Mouse (Mus musculus): ENCODE measurements at regions not wholly inside any gene's neighbourhood (a gene's known extent, or its start where the extent isn't known, plus 50 kb on each side); places are given as distances from the start of the nearest gene placed in this dataset.

DNA sequence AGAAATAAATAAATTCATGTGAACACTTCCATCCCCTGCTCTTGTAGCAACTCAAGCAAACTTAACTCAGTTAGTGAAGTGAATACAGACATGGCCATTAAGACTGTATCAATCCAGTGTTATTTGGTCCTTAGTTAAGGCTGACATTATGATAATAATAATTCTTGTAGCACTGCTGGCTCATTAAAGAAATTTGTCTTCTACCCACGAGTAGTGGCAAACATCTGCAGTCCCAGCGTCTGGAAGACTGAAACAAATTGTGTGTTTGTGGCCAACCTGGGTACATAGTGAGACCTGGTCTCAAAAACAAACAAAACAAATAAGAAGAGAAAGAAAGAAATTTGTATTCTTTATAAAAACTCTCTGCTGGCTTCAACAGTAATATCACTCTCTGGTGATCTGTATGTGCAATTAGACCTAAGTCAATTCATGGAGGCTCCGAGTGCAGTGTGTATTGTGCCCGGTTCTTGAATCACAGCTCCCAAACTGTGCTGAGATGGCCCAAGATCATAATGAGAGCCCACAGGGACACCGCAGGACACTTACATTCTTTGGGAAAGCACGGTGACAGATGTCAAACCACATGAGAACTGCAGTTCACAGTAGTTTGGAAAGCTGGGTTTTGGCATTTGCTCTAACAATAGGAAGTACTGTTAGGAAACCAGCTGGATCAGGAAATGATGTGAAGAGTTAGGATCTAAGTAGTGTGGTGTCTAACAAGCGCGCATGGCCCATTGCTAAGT is 376.9 kb upstream of the Kif2a start:
- DNase-seq (ENCODE audit: extremely low spot score, low spot score), result no peak

GRCm38 (mm10) chr13:107396036-107396435 is 374.1 kb upstream of the Kif2a start:
- no peak for DNase-seq (ENCODE audit: extremely low spot score, low spot score)

DNA sequence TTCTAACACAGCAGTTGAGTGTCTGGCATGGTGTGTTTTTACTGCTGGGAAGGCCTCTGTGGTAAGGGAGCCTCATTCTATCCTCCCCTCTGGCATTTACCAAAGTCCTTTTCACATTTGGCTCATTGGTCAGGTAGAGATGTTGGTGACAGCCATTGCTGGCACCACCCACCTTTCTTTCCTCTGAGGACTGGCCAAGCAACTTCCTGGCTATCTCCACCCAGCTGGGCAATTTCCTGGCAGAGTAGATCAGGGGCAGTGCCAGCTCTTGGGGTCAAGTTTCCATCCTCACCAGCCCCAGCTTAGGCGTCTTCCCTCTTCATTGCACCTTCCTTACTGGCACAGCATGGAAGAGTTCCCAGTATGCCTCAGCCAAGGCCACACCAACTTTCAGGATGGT is 372.5 kb upstream of the Kif2a start:
- no peak for DNase-seq (ENCODE audit: extremely low spot score, low spot score)

- no peak for DNase-seq (ENCODE audit: extremely low spot score, low spot score)
These were observed 367.7 kb upstream of the Kif2a start for GRCm38 (mm10) chr13:107389535-107390150.

- no peak for DNase-seq (ENCODE audit: extremely low spot score, low spot score)
These were observed 367.1 kb upstream of the Kif2a start for GRCm38 (mm10) chr13:107389074-107389473.

GRCm38 (mm10) chr13:107378076-107378475 is 356.1 kb upstream of the Kif2a start:
- DNase-seq (ENCODE audit: extremely low spot score, low spot score), result no peak

DNA sequence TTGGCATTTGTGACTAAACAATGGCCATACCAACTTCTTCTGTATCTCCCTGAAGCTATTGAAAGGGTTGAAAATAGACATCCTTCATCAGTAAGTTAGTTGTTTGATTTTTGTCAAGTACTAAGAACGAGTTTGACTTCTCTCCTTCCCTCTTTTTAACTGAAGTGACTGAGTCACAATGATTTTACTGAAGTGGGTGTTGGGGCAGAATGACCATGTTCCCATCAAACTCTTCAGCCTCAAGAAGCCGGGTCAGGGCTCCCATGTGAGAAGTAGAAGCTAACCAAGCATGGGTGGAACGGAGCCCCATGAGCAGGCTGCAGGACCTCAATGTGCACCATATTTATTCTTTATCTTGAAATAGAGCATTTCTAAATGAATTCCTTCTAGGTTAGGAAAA is 350.7 kb upstream of the Kif2a start:
- no peak for DNase-seq (ENCODE audit: extremely low spot score, low spot score)

- no peak for DNase-seq (ENCODE audit: extremely low spot score, low spot score)
These were observed 350.0 kb upstream of the Kif2a start for GRCm38 (mm10) chr13:107371616-107372582.

DNA sequence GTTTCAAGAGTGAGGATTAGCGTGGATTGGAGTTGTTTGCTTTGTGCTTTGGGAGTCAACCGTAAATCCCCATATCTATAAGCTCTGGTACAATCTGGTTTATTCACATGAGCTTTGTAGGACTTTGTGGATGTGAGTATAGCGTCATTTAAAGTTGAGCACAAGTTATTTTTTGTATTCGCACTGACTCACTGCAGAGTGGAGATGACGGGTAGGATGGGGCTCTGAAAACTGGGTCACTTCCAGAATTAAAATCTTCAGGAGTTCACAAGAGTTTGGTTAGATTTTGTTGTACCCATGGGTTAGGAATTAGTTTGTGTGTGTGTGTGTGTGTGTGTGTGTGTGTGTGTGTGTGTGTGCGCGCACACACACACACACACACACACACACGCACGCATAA is 345.7 kb upstream of the Kif2a start:
- DNase-seq (ENCODE audit: extremely low spot score, low spot score), result no peak

- no peak for DNase-seq (ENCODE audit: extremely low spot score, low spot score)
These were observed 343.8 kb upstream of the Kif2a start for GRCm38 (mm10) chr13:107365766-107366165.

DNA sequence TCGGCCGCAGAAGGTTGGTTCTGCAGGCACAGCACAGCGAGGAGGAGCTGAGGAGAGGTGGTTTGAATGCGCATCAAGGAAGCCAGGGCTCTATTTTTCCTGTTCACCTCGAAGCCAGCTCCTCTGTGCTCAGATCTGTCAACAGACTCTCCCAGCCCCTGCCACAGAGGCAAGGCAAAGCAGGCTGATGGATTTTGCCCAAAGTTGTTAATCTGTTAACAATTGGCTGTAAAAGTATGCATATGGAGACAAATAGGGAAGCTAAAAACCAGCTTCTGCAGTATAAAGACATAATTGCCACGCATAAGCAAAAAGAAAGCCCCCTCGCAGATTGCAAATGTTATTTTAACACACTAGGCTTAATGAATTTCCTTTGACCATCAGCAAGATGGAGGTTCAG is 343.3 kb upstream of the Kif2a start:
- DNase-seq (ENCODE audit: extremely low spot score, low spot score), result no peak

DNA sequence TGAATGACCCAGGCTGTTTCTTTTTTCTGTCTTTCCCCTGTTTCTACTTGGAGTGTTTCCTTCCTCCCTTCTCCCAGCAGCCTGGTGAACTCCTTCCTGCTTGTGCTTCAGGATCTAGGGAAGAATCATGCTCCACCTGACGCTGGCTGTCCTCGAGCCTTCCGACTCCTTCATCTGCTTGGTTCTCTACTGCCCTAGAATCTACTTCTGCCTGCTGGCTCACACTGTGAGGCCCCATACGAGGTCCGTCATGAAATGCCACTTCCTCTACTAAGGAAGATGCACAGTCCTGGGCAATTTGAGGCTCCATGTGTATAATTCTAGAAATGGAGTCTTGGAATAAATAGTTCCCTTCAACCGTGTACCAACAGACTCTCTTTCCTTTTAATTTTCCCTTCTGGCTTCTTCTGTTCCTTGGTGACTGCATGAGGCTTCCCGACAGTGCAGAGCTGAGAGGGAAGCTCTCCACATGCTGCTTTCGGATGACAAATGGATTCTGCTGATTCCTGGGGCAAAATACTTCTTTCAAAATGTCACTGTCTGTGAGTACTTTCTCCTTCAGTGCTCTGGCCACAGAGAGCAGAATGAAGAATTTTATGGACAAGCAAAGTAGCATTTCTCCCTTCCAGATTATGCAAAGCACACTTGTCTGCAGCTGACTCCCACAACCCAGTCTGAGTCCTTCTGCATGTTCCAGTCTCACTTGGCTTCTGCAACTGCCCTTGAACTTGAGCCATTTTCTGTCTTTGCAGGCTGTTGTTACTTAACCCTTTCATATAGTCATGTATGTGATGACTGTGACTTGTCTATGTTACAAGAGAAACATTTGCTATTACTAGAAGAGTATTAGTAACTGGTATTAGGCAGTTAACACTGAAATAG is 341.1 kb upstream of the Kif2a start:
- no peak for DNase-seq (ENCODE audit: extremely low spot score, low spot score)

DNA sequence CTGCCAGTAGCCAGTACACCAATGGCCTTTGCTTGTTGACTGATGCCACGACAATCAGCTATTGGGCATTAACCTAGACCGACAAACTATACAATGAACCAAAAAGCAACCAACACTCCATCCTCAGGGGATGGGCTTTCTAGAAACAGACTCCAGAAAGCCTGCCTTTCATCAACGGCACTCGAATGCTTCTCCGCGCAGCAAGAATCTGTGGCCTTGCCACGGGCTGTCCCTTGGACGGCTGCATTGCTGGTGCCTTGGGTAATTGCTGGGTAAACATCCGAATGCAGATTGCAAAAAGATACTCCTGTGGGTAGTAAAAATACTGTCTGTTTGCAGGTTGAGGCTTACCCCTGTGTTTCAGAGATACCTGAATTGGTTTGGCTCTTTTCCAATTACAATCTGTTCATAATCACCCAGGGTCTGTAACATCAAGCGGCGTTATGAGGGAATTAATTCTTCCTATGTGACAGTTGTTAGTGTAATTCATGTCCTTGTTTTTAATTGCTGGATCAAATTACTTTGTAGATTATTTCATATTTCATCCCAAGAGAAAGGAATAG is 319.0 kb upstream of the Kif2a start:
- DNase-seq (ENCODE audit: extremely low spot score, low spot score), result no peak

DNA sequence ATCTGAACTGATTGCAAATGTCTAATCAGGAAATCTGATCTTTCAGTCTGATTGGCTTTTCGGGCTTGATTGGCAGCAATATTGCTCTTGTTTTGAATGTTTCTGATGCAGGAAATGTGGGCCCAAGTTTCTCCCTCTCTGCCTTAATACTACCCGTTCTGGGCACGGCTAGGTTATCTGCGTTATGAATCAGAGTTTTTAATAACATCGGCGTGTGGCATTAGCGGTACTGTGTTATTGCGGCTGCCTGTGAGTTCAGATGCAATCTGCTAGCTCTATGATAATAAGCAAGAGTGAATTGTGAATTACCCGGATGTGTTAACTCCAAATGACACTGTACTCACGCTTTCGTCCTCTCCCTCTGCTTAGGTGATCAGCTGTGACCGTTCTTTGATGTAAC is 316.2 kb upstream of the Kif2a start:
- DNase-seq (ENCODE audit: extremely low spot score, low spot score), result no peak

- no peak for DNase-seq (ENCODE audit: extremely low spot score, low spot score)
These were observed 315.2 kb upstream of the Kif2a start for GRCm38 (mm10) chr13:107337111-107337510.

DNA sequence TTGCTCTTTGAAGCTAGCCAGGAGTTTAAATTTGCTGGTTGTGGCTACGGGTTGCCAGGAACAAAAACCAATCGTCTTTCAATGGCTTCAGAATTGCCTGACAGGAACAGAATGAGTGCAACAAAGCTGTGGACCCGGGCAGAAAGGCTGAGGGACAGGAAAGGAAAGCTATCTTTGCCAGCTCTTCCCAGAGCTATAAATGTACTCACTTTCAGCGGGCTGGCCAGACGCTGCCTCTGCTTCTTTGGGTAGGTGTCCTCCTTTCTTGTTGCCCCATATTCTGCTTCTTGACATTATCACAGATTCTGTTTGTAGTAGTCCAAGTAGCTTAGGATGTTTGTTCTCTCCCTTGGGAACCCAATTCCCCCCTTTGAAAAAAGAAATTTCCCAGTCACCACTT is 307.4 kb upstream of the Kif2a start:
- no peak for DNase-seq (ENCODE audit: extremely low spot score, low spot score)

DNA sequence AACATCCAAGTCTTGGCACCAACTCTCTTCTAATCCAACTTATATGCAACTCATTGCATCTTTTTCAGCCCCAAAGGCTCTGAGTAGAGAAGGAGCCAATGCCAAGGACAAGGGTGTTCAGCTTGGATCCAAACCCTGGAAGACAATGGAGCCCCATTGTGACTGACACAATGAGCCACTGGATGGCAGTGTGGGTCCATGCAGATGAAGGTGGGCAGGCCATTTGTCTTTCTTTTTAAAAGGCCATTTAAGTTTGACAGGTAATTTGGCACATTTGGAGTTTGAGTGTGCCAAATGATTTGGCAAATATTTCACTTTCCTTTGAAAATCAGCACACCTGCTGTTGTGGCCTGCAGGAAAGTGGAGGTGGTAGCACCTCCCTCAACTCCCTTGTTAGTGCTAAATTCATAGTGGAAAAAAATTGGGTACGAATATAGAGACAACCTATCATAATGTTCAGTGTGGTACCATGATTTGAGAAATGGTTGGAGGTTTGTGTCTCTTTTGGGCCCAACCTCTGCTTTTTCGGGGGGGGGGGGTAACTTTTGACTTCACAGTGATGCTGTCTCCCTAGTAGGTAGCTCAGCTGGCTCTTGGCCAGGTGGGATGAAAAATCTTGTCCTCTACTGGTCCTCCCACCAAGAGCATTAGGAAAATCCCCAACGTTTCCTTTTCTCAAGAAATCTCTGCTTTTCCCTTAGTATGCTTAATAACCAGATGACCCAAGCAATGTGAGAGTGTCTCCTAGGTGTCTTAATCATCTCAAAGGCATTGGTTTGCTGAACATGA is 304.0 kb upstream of the Kif2a start:
- peak; percentile 40 for DNase-seq (ENCODE audit: extremely low spot score, low spot score)

DNA sequence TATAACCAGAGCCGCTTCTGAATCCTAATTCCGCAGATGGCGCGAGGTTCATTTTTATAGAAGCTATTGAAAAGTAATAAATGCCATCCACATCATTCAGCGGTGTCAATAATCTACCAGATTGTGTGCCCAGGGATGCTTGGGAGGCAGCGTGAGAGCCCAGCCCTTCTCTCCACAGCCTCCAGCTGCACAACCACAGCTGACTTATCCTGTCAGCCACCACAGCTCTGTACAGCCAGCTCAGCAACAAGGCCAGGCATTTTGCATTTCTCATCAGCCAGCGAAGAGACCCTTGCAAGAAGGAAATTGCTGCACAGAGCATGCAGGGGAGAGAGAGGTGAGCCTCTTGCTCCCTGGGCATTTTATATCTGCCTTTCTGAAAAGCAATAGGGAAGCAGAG is 292.8 kb upstream of the Kif2a start:
- DNase-seq (ENCODE audit: extremely low spot score, low spot score), result no peak

GRCm38 (mm10) chr13:107308958-107309639 is 287.2 kb upstream of the Kif2a start:
- no peak for DNase-seq (ENCODE audit: extremely low spot score, low spot score)

Measured in neural tube, embryonic 10.5 days (tissue).